Mouse (Mus musculus) mature B cell (primary cell): Measurements from ENCODE around the gene Rhbdl1.

Experiments used
- in situ Hi-C: fragments of 300-500 bp; cut with MboI; formaldehyde crosslinking; loops from 2 replicates; pipeline ENCODE4 v1.14.3; 2019

Rhbdl1 gene

GRCm38 (mm10) chr17:25839455-25840235 lies 2.5 kb upstream of the Rhbdl1 start:
- in situ Hi-C loops = no loop called here

DNA sequence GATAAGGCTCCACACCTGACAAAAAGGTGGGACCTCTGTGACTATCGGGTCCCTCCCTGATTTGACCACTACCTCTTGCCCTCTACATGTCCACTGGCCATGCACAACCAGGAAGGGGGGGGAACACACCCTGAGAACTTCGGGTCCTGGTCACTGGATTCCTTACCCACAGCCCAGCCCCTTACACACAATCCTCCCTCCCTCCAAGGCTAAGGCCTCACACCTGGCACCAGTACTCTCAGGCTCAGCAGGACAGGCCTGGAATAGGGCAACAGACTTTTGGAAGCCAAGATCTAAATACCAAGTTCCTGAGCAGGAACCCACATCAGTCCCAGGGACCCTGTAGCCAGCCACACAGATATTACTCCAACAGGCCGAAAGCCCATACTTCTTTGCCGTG lies 1.8 kb upstream of the Rhbdl1 start:
- in situ Hi-C loops = no loop called here

DNA sequence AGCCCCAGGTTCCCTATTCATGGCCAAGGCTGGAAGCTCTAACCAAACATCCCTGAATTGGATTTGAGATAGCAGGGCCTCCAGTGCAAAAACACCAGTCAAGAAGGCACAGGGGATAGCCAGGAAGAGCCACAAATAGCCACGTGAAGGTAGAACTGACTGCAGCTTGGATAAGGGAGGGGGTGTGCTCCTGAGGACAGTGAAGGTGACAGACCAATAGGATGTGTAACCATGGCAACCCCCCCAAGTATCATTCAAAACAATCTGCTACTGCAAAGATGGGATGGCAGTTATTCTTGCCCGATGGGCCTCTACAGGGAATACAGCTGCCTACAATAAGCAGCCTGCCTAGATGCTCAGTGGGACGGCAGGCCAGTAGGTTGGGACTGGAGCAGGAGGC lies 438 bp upstream of the Rhbdl1 start:
- in situ Hi-C loops = no loop called here

DNA sequence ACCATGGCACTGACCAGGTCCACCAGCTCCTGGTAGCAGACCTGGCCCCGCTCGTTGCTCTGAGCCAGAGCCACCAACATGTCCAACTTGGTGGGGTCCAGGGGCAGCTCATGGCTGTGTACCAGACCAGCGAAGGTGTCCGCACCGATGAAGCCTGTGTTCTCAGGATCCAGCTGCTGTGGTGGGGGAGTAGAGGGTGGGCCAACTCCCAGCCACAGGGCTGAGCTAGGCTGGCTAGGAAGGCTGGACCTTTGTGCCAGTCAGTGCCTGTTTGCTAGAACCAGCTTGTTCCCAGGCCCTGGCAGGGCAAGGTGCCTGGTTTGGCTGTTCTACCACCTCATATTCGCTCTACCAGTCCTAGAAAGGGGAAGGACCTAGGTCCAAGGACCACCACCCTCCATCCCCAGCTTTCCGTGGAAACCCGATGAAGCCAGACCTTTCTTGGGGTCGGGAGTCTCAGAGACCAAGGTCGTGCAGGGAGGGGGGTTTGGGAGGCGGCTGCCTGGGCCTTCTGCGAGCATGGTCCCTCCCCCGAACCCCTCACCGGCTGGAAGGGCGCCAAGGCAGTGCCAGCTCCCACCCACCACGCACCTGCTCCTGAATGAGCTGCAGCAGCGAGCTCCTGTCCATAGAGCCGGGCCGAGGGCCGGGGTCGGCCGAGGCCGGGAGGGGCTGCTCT lies 559 bp downstream of the Rhbdl1 start:
- in situ Hi-C loops = no loop called here

DNA sequence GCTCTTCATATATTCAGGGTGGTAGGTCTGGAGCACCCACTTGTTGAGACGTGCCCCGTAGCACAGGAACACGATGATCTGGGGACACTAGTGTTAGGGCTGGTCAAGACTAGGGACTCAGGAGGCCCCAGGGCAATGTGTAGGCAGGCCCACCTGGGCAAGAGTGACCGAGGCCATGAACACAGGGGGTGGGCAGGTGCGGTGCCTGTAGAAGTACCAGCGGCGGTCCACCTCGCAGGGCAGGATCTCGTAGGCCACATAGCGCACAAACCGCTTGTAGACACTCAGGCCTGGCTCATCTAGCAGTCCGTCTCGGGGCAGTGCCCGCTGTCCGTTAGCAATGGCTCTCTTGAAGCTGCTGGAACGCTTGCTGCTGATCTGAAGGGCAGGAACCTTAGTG lies 1.3 kb downstream of the Rhbdl1 start:
- in situ Hi-C loops = no loop called here

GRCm38 (mm10) chr17:25835301-25835700 lies 1.8 kb downstream of the Rhbdl1 start:
- in situ Hi-C loops = no loop called here

GRCm38 (mm10) chr17:25834595-25835222 lies 2.4 kb downstream of the Rhbdl1 start:
- in situ Hi-C loops = no loop called here

- in situ Hi-C loops = no loop called here
Measured at GRCm38 (mm10) chr17:25833961-25834594, 3.0 kb downstream of the Rhbdl1 start.

GRCm38 (mm10) chr17:25833291-25833663 lies 3.8 kb downstream of the Rhbdl1 start, which contains the start of gene Stub1:
Stub1 (minus strand) TSS chr17:25833404.
- in situ Hi-C loops = no loop called here

DNA sequence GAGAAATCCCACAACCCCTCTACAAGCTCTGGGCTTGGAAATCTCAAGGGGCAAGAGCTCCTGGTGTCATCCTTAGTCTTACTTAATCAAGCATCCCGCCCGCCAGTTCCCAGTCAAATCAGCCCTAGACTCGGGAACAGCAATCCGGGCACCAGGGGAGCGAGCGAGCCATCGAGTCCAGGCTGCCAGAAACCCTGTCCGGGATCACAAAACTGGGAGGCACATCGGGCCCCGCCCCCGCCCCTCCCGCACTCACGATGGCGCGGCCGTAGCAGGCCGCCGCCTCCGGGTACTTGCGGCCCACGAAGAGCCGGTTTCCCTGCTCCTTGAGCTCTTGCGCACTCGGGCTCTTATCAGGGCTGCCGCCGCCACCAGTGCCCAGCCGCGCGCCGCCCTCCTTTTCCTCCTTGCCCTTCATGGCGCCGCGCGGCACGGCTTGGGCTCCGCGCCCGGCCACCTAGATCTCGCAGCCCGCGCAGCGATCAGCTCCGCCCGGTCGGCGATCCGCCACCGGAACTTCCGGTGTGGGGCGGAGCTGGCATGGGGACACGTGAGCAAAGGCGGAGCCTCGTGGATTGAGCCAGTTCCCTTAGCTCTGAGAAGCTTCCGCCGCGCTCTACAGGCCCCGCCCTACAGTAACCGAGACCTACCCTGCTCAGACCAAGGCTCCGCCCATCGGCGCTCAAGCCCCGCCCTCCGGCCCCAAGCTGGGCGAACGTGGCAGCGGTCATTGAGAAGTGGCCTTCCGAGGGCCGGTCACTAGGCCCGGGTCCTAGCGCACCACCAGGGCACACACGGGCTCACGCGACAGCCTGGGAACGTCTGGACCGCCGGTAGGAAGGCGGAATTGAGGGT lies 4.4 kb downstream of the Rhbdl1 start:
- in situ Hi-C loops = no loop called here

DNA sequence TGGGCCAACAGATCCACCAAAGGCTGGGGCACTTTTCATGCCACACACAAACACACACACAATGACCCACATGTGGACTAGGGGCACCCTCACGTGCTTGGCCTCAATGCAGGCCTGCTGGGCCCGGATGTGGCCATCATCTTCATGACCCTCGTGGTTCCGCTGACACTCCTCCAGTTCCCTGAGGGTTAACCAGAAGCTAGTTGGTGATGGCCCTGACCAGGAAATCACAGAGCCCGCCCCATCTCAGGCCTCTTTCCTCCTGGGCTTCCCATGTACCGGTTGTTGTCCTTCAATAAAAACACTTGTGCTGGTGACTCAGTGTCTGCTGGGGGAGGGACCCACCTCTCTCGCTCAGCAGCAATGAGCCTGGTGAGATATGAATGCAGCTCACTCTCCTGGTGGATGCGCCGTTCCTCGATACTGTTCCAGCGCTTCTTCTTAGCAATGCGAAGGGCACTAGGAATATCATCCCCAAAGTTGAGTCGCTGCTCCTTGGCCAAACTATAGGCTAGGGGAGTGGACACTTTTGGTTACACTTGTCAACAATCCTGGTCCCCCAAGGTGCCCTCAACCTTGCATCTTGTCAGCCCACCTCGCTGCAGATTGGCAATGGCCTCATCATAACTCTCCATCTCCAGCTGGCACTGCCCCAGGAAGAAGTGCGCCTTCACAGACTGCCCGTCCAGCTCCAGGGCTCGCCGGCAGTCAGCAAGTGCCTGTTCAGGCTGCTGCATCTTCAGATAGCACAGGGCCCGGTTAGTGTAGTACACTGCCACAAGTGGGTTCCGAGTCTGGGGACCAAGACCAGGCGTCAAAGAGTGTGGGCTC lies 5.4 kb downstream of the Rhbdl1 start:
- in situ Hi-C loops = no loop called here

- in situ Hi-C loops = no loop called here
Measured at GRCm38 (mm10) chr17:25830806-25831431, 6.2 kb downstream of the Rhbdl1 start.

GRCm38 (mm10) chr17:25830200-25830753 lies 6.8 kb downstream of the Rhbdl1 start:
- in situ Hi-C loops = no loop called here

DNA sequence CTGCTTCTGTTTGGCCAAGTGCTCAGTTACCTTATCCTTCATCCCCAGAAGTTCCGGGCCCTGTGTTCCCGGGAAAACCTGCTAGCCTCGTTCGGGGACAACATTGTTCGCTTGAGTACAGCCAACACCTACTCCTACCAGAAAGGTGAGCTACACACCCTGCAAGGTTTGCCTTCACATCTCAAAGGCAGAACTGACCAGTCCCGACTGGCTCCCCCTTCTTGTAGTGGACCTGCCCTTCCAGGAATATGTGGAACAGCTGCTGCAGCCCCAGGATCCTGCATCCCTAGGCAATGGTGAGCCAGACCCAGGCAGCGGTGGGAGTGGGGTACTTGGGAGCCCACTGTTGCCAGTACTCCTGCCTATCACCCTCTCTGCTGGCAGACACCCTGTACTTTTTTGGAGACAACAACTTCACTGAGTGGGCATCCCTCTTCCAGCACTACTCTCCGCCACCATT lies 7.5 kb downstream of the Rhbdl1 start:
- in situ Hi-C loops = no loop called here

DNA sequence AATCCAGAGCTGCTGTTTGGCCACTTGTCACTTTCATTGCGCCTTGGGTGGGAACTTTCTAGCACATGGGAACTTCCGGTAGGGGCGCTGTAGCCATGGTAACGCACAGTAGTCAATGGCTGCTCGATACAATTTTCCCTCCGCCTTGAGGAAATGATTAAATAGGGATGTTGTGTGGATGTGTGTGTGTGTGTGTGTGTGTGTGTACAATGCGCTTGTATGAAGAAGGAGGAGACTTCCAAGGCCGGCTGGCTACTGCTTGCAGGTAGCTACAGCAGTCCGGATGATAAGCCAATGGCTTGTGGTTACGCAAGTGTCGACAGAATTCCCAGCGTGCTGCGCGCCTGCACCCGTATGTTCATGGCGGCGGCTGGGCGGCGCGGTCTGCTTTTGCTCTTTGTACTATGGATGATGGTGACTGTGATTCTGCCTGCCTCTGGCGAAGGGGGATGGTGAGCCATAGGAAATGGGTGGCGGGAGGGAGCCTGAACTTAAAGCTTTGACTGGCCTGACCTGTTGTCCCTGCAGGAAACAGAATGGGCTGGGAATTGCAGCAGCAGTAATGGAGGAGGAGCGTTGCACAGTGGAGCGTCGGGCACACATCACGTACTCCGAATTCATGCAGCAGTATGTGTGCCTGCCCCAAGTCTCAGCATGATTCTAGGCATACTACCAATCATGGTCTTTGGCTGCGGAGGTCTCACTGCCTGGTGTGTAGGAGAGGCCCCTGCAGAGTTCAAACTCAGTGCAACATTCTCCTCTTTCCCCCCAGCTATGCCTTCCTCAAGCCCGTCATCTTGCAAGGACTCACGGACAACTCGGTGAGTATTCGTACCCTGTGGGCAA lies 8.2 kb downstream of the Rhbdl1 start, which contains the start of gene Jmjd8:
Gene Jmjd8 (plus strand): TSS at position 156 of the 846 bp plus-strand sequence.
- in situ Hi-C loops = no loop called here

DNA sequence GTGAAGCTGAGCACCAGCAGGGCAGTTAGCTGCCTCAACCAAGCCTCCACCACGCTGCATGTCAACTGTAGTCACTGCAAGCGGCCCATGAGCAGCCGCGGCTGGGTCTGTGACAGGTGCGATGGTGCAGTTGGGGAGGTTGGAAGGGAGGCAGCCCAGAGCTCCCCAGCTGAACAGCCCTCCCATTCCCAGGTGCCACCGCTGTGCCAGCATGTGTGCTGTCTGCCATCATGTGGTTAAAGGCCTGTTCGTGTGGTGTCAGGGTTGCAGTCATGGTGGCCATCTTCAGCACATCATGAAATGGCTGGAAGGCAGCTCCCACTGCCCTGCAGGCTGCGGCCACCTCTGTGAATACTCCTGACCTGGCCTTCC lies 8.9 kb downstream of the Rhbdl1 start:
- in situ Hi-C loops = no loop called here

- in situ Hi-C loops = no loop called here
Measured at GRCm38 (mm10) chr17:25827546-25828222, 9.4 kb downstream of the Rhbdl1 start.

GRCm38 (mm10) chr17:25827011-25827410 lies 10.1 kb downstream of the Rhbdl1 start:
- in situ Hi-C loops = no loop called here
